Mouse (Mus musculus): Measurements from ENCODE around the gene Nnmt. TPM values are rescaled to one million over a fixed set of nuclear protein-coding genes. Genes with fewer than 3 reads are reported as not detected.

The Nnmt gene
- polyA plus RNA-seq, 1 experiment from 2014 or later: 2.6 TPM

- ATAC-seq: no peak
- Histone ChIP-seq H3K27me3 (replicated peaks; ENCODE audit: control insufficient read depth, insufficient read depth, low read length) (no peaks in the 10 kb centered on the region), H3K9ac (ENCODE audit: low read depth, low read length) (no peak overlapping the region), H3K4me2 (ENCODE audit: low read length) (no peak overlapping the region), H3K4me3 (ENCODE audit: low read length) (no peak overlapping the region), H3K9me3 (ENCODE audit: control insufficient read depth, low read length) (no peaks in the 10 kb centered on the region), H3K36me3 (ENCODE audit: control insufficient read depth, insufficient read depth, low read length) (no peaks in the 10 kb centered on the region), H3K4me1 (ENCODE audit: control insufficient read depth, insufficient read depth, low read depth, low read length) (no peaks in the 10 kb centered on the region), H3K27ac (ENCODE audit: low read depth, low read length) (no peak overlapping the region)
- 88% methylated on average over 5 of the region's 5 CpGs for WGBS
Observed at GRCm38 (mm10) chr9:48612542-48612941, 7.6 kb upstream of the Nnmt start.

- no peak overlapping the region for H3K27ac ChIP-seq (ENCODE audit: low read depth, low read length)
- H3K9ac ChIP-seq (ENCODE audit: low read depth, low read length): no peak overlapping the region
- no peak overlapping the region for H3K4me2 ChIP-seq (ENCODE audit: low read length)
- H3K4me3 ChIP-seq (ENCODE audit: low read length): no peak overlapping the region
- no peaks in the 10 kb centered on the region for H3K27me3 ChIP-seq (replicated peaks; ENCODE audit: control insufficient read depth, insufficient read depth, low read length)
- 42% methylated on average over 1 of the region's 1 CpGs for WGBS
- H3K4me1 ChIP-seq (ENCODE audit: control insufficient read depth, insufficient read depth, low read depth, low read length): no peaks in the 10 kb centered on the region
- no peak for ATAC-seq
- no peaks in the 10 kb centered on the region for H3K9me3 ChIP-seq (ENCODE audit: control insufficient read depth, low read length)
- H3K36me3 ChIP-seq (ENCODE audit: control insufficient read depth, insufficient read depth, low read length): no peaks in the 10 kb centered on the region
Observed at GRCm38 (mm10) chr9:48611032-48611431, 6.1 kb upstream of the Nnmt start.

- H3K9ac ChIP-seq (ENCODE audit: low read depth, low read length): no peak overlapping the region
- H3K36me3 ChIP-seq (ENCODE audit: control insufficient read depth, insufficient read depth, low read length): no peaks in the 10 kb centered on the region
- H3K4me2 ChIP-seq (ENCODE audit: low read length): no peak overlapping the region
- ATAC-seq: no peak
- H3K4me3 ChIP-seq (ENCODE audit: low read length): no peak overlapping the region
- no peaks in the 10 kb centered on the region for H3K27me3 ChIP-seq (replicated peaks; ENCODE audit: control insufficient read depth, insufficient read depth, low read length)
- H3K9me3 ChIP-seq (ENCODE audit: control insufficient read depth, low read length): no peaks in the 10 kb centered on the region
- no peaks in the 10 kb centered on the region for H3K4me1 ChIP-seq (ENCODE audit: control insufficient read depth, insufficient read depth, low read depth, low read length)
- H3K27ac ChIP-seq (ENCODE audit: low read depth, low read length): no peak overlapping the region
- 63% methylated on average over 4 of the region's 4 CpGs for WGBS
Observed at GRCm38 (mm10) chr9:48609734-48610133, 4.8 kb upstream of the Nnmt start.

GRCm38 (mm10) chr9:48607417-48607816 lies 2.5 kb upstream of the Nnmt start:
- no peak overlapping the region for H3K4me3 ChIP-seq (ENCODE audit: low read length)
- H3K4me2 ChIP-seq (ENCODE audit: low read length): no peak overlapping the region
- ATAC-seq: no peak
- no peak overlapping the region for H3K27ac ChIP-seq (ENCODE audit: low read depth, low read length)
- no peak overlapping the region for H3K9ac ChIP-seq (ENCODE audit: low read depth, low read length)
- H3K9me3 ChIP-seq (ENCODE audit: control insufficient read depth, low read length): no peaks in the 10 kb centered on the region
- H3K27me3 ChIP-seq (replicated peaks; ENCODE audit: control insufficient read depth, insufficient read depth, low read length): no peaks in the 10 kb centered on the region
- H3K4me1 ChIP-seq (ENCODE audit: control insufficient read depth, insufficient read depth, low read depth, low read length): no peaks in the 10 kb centered on the region
- H3K36me3 ChIP-seq (ENCODE audit: control insufficient read depth, insufficient read depth, low read length): no peaks in the 10 kb centered on the region
- 33% methylated on average over 7 of the region's 7 CpGs for WGBS

GRCm38 (mm10) chr9:48606171-48606570 lies 1.2 kb upstream of the Nnmt start:
- Histone ChIP-seq H3K9me3 (ENCODE audit: control insufficient read depth, low read length) (no peaks in the 10 kb centered on the region), H3K27ac (ENCODE audit: low read depth, low read length) (no peak overlapping the region), H3K9ac (ENCODE audit: low read depth, low read length) (no peak overlapping the region), H3K4me1 (ENCODE audit: control insufficient read depth, insufficient read depth, low read depth, low read length) (no peaks in the 10 kb centered on the region), H3K36me3 (ENCODE audit: control insufficient read depth, insufficient read depth, low read length) (no peaks in the 10 kb centered on the region), H3K4me3 (ENCODE audit: low read length) (no peak overlapping the region), H3K27me3 (replicated peaks; ENCODE audit: control insufficient read depth, insufficient read depth, low read length) (no peaks in the 10 kb centered on the region), H3K4me2 (ENCODE audit: low read length) (no peak overlapping the region)
- ATAC-seq: no peak
- whole genome bisulfite sequencing: 89% methylated on average over 7 of the region's 7 CpGs

GRCm38 (mm10) chr9:48605697-48606096 lies 744 bp upstream of the Nnmt start:
- H3K4me1 ChIP-seq (ENCODE audit: control insufficient read depth, insufficient read depth, low read depth, low read length): no peaks in the 10 kb centered on the region
- no peak for ATAC-seq
- WGBS: 93% methylated on average over 5 of the region's 5 CpGs
- H3K9ac ChIP-seq (ENCODE audit: low read depth, low read length): no peak overlapping the region
- no peak overlapping the region for H3K4me3 ChIP-seq (ENCODE audit: low read length)
- no peaks in the 10 kb centered on the region for H3K9me3 ChIP-seq (ENCODE audit: control insufficient read depth, low read length)
- no peaks in the 10 kb centered on the region for H3K36me3 ChIP-seq (ENCODE audit: control insufficient read depth, insufficient read depth, low read length)
- no peak overlapping the region for H3K27ac ChIP-seq (ENCODE audit: low read depth, low read length)
- no peak overlapping the region for H3K4me2 ChIP-seq (ENCODE audit: low read length)
- no peaks in the 10 kb centered on the region for H3K27me3 ChIP-seq (replicated peaks; ENCODE audit: control insufficient read depth, insufficient read depth, low read length)

GRCm38 (mm10) chr9:48604226-48604625 lies 727 bp downstream of the Nnmt start:
- Histone ChIP-seq H3K4me1 (ENCODE audit: control insufficient read depth, insufficient read depth, low read depth, low read length) (no peaks in the 10 kb centered on the region), H3K9ac (ENCODE audit: low read depth, low read length) (no peak overlapping the region), H3K36me3 (ENCODE audit: control insufficient read depth, insufficient read depth, low read length) (no peaks in the 10 kb centered on the region), H3K9me3 (ENCODE audit: control insufficient read depth, low read length) (no peaks in the 10 kb centered on the region), H3K4me3 (ENCODE audit: low read length) (no peak overlapping the region), H3K27ac (ENCODE audit: low read depth, low read length) (no peak overlapping the region), H3K27me3 (replicated peaks; ENCODE audit: control insufficient read depth, insufficient read depth, low read length) (no peaks in the 10 kb centered on the region), H3K4me2 (ENCODE audit: low read length) (no peak overlapping the region)
- 67% methylated on average over 1 of the region's 1 CpGs for WGBS
- no peak for ATAC-seq

GRCm38 (mm10) chr9:48600881-48601280 lies 4.1 kb downstream of the Nnmt start:
- no peaks in the 10 kb centered on the region for H3K36me3 ChIP-seq (ENCODE audit: control insufficient read depth, insufficient read depth, low read length)
- H3K9me3 ChIP-seq (ENCODE audit: control insufficient read depth, low read length): no peaks in the 10 kb centered on the region
- H3K4me2 ChIP-seq (ENCODE audit: low read length): no peak overlapping the region
- no peak overlapping the region for H3K27ac ChIP-seq (ENCODE audit: low read depth, low read length)
- no peaks in the 10 kb centered on the region for H3K27me3 ChIP-seq (replicated peaks; ENCODE audit: control insufficient read depth, insufficient read depth, low read length)
- 75% methylated on average over 9 of the region's 9 CpGs for WGBS
- ATAC-seq: no peak
- no peaks in the 10 kb centered on the region for H3K4me1 ChIP-seq (ENCODE audit: control insufficient read depth, insufficient read depth, low read depth, low read length)
- H3K9ac ChIP-seq (ENCODE audit: low read depth, low read length): no peak overlapping the region
- H3K4me3 ChIP-seq (ENCODE audit: low read length): no peak overlapping the region

GRCm38 (mm10) chr9:48600066-48600465 lies 4.9 kb downstream of the Nnmt start:
- no peak overlapping the region for H3K4me3 ChIP-seq (ENCODE audit: low read length)
- ATAC-seq: no peak
- H3K9ac ChIP-seq (ENCODE audit: low read depth, low read length): no peak overlapping the region
- WGBS: 56% methylated on average over 2 of the region's 2 CpGs
- H3K9me3 ChIP-seq (ENCODE audit: control insufficient read depth, low read length): no peaks in the 10 kb centered on the region
- H3K4me1 ChIP-seq (ENCODE audit: control insufficient read depth, insufficient read depth, low read depth, low read length): no peaks in the 10 kb centered on the region
- no peaks in the 10 kb centered on the region for H3K36me3 ChIP-seq (ENCODE audit: control insufficient read depth, insufficient read depth, low read length)
- H3K27ac ChIP-seq (ENCODE audit: low read depth, low read length): no peak overlapping the region
- no peaks in the 10 kb centered on the region for H3K27me3 ChIP-seq (replicated peaks; ENCODE audit: control insufficient read depth, insufficient read depth, low read length)
- no peak overlapping the region for H3K4me2 ChIP-seq (ENCODE audit: low read length)

- ATAC-seq: no peak
- WGBS: 84% methylated on average over 5 of the region's 5 CpGs
Observed at GRCm38 (mm10) chr9:48597494-48597893, 7.5 kb downstream of the Nnmt start.

More at GRCm38 (mm10) chr9:48597494-48597893, 7.5 kb downstream of the Nnmt start:
- no peaks in the 10 kb centered on the region for H3K4me1 ChIP-seq (ENCODE audit: control insufficient read depth, insufficient read depth, low read depth, low read length)
- H3K36me3 ChIP-seq (ENCODE audit: control insufficient read depth, insufficient read depth, low read length): no peaks in the 10 kb centered on the region
- no peak overlapping the region for H3K4me2 ChIP-seq (ENCODE audit: low read length)
- no peak overlapping the region for H3K4me3 ChIP-seq (ENCODE audit: low read length)
- no peaks in the 10 kb centered on the region for H3K9me3 ChIP-seq (ENCODE audit: control insufficient read depth, low read length)
- no peak overlapping the region for H3K27ac ChIP-seq (ENCODE audit: low read depth, low read length)
- H3K9ac ChIP-seq (ENCODE audit: low read depth, low read length): no peak overlapping the region
- no peaks in the 10 kb centered on the region for H3K27me3 ChIP-seq (replicated peaks; ENCODE audit: control insufficient read depth, insufficient read depth, low read length)

All from hindbrain, embryonic 16.5 days (tissue).